Mouse (Mus musculus) thymus, adult 2 months (tissue): ENCODE data around the gene D10Wsu102e.

Source experiments
- CTCF ChIP-seq: fragments of 200-500 bp; IDR thresholded peaks from 2 replicates; pipeline ENCODE4 v1.5.1; 2012; ENCODE audit warnings: mild to moderate bottlenecking, control low read depth, low read length, moderate library complexity, borderline replicate concordance; ENCODE audit not compliant: control insufficient read depth, poor library complexity, insufficient read depth; ENCODE audit errors: extremely low read depth
- POLR2A ChIP-seq: fragments of 200-500 bp; IDR thresholded peaks from 2 replicates; pipeline ENCODE4 v1.6.1; 2012; ENCODE audit warnings: mild to moderate bottlenecking, low read length, control low read depth, moderate library complexity; ENCODE audit not compliant: control insufficient read depth, poor library complexity, insufficient read depth; ENCODE audit errors: extremely low read depth

DNA sequence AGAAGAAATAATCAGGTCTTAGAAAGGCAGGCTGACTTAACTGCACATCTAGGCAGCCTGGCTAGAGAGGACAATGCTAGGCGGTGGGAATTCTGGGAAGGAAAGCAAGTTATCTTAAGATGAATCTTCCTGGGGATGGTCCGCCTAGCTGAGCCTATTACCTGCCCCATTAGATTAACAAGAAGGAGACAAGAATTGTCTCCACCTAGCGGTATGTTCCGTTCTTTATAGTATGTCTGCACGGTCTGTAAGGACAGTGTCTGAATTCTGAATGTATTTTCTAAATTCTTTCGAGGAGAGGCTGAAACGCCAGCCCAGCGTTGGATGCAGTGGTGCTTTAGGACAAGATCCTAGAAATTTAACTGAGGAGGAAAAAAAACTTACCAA lies 5.7 kb upstream of the D10Wsu102e start:
- no peak for TF ChIP-seq CTCF
- no peak for TF ChIP-seq POLR2A
